Mouse (Mus musculus) kidney, embryonic 16.5 days (tissue): Measurements from ENCODE around the gene Gmppb. TPM values are rescaled to one million over a fixed set of nuclear protein-coding genes. Genes with fewer than 3 reads are reported as not detected.

Experiments
- ATAC-seq: fragments of 200-750 bp; cut with Nextera tagmentation; 2 replicates; pipeline ENCODE4 v1.8.0; 2017; ENCODE audit warnings: moderate TSS enrichment; ENCODE audit not compliant: low FRiP score, low TSS enrichment
- H3K27ac ChIP-seq: fragments of 300-500 bp; sonication (generic); 2 replicates; pipeline ENCODE4 v1.5.1; 2014; ENCODE audit warnings: low read length
- H3K27me3 ChIP-seq: fragments of 300-500 bp; sonication (generic); 2 replicates; pipeline ENCODE4 v1.6.1; 2014; ENCODE audit warnings: low read length, control low read depth, mixed read lengths; ENCODE audit not compliant: insufficient read depth
- H3K36me3 ChIP-seq: fragments of 300-500 bp; sonication (generic); 2 replicates; pipeline ENCODE4 v1.6.1; 2014; ENCODE audit warnings: low read length, control low read depth, mixed read lengths; ENCODE audit not compliant: insufficient read depth
- H3K4me1 ChIP-seq: fragments of 300-500 bp; sonication (generic); 2 replicates; pipeline ENCODE4 v1.6.1; 2014; ENCODE audit warnings: low read length, control low read depth, mixed read lengths; ENCODE audit not compliant: insufficient read depth
- H3K4me2 ChIP-seq: fragments of 300-500 bp; sonication (generic); replicated peaks from 2 replicates; pipeline ENCODE4 v1.6.1; 2014; ENCODE audit warnings: low read depth, low read length
- H3K4me3 ChIP-seq: fragments of 300-500 bp; sonication (generic); 2 replicates; pipeline ENCODE4 v1.5.1; 2014; ENCODE audit warnings: mild to moderate bottlenecking, low read length
- H3K9ac ChIP-seq: fragments of 300-500 bp; sonication (generic); replicated peaks from 2 replicates; pipeline ENCODE4 v1.6.1; 2014; ENCODE audit warnings: low read length
- H3K9me3 ChIP-seq: fragments of 300-500 bp; sonication (generic); 2 replicates; pipeline ENCODE4 v1.6.1; 2016; ENCODE audit warnings: low read length, control low read depth
- WGBS: fragments of 180-500 bp; shearing (Covaris S2); extraction: QIAGEN DNeasy Blood & Tissue Kit; methylation state at CpG from one replicate; pipeline ENCODE4 v1.1.7; 2014; 5-methylcytosine and 5-hydroxymethylcytosine counted together
- polyA plus RNA-seq: library from polyadenylated mRNA; unstranded; fragments of >200 nt; fragmentation: Nextera tagmentation; extraction: Ambion mirVana; gene quantifications from 2 replicates; pipeline ENCODE4 v1.2.1, GENCODE M21; 2015

Gmppb gene
- polyA plus RNA-seq, 1 experiment from 2014 or later, result 32.4 TPM

- H3K4me3 ChIP-seq, result no peak overlapping the region
- no peaks in the 10 kb centered on the region for H3K4me1 ChIP-seq
- no peak overlapping the region for H3K27ac ChIP-seq
- no peak overlapping the region for H3K4me2 ChIP-seq
- WGBS, result 95% methylated on average over 3 of the region's 3 CpGs
- H3K36me3 ChIP-seq, result peaks cover 39% of the 10 kb centered on the region
- H3K27me3 ChIP-seq, result no peaks in the 10 kb centered on the region
- no peak for ATAC-seq
- H3K9me3 ChIP-seq, result no peaks in the 10 kb centered on the region
- H3K9ac ChIP-seq, result no peak overlapping the region
These were observed 25.8 kb upstream of the Gmppb start for GRCm38 (mm10) chr9:108023216-108023615.

GRCm38 (mm10) chr9:108026584-108026983 lies 22.5 kb upstream of the Gmppb start:
- H3K9me3 ChIP-seq, result no peaks in the 10 kb centered on the region
- H3K4me2 ChIP-seq, result no peak overlapping the region
- no peak overlapping the region for H3K4me3 ChIP-seq
- no peak overlapping the region for H3K27ac ChIP-seq
- H3K9ac ChIP-seq, result no peak overlapping the region
- no peaks in the 10 kb centered on the region for H3K4me1 ChIP-seq
- peaks cover 45% of the 10 kb centered on the region for H3K36me3 ChIP-seq
- H3K27me3 ChIP-seq, result no peaks in the 10 kb centered on the region
- 89% methylated on average over 3 of the region's 3 CpGs for WGBS
- ATAC-seq, result no peak

GRCm38 (mm10) chr9:108027867-108028266 lies 21.2 kb upstream of the Gmppb start:
- no peak overlapping the region for H3K4me3 ChIP-seq
- WGBS, result 94% methylated on average over 3 of the region's 3 CpGs
- H3K27me3 ChIP-seq, result no peaks in the 10 kb centered on the region
- no peak overlapping the region for H3K27ac ChIP-seq
- no peak overlapping the region for H3K9ac ChIP-seq
- H3K4me1 ChIP-seq, result no peaks in the 10 kb centered on the region
- H3K4me2 ChIP-seq, result no peak overlapping the region
- ATAC-seq, result no peak
- peaks cover 55% of the 10 kb centered on the region for H3K36me3 ChIP-seq
- H3K9me3 ChIP-seq, result no peaks in the 10 kb centered on the region

GRCm38 (mm10) chr9:108032126-108032525 lies 16.9 kb upstream of the Gmppb start:
- ATAC-seq, result no peak
- Histone ChIP-seq H3K9ac (no peak overlapping the region), H3K4me1 (no peaks in the 10 kb centered on the region), H3K4me3 (no peak overlapping the region), H3K4me2 (no peak overlapping the region), H3K27ac (no peak overlapping the region), H3K27me3 (no peaks in the 10 kb centered on the region), H3K9me3 (no peaks in the 10 kb centered on the region), H3K36me3 (peaks cover 32% of the 10 kb centered on the region)
- 93% methylated on average over 5 of the region's 5 CpGs for WGBS

- Histone ChIP-seq H3K9me3 (no peaks in the 10 kb centered on the region), H3K4me2 (no peak overlapping the region), H3K4me3 (no peak overlapping the region), H3K36me3 (peaks cover 30% of the 10 kb centered on the region), H3K9ac (no peak overlapping the region), H3K27me3 (no peaks in the 10 kb centered on the region), H3K27ac (no peak overlapping the region), H3K4me1 (no peaks in the 10 kb centered on the region)
- no peak for ATAC-seq
- WGBS, result 93% methylated on average over 2 of the region's 2 CpGs
These were observed 13.5 kb upstream of the Gmppb start for GRCm38 (mm10) chr9:108035331-108036156.

GRCm38 (mm10) chr9:108044751-108045492 lies 4.1 kb upstream of the Gmppb start:
- 96% methylated on average over 8 of the region's 8 CpGs for WGBS
- no peak overlapping the region for H3K4me2 ChIP-seq
- no peak overlapping the region for H3K4me3 ChIP-seq
- no peaks in the 10 kb centered on the region for H3K9me3 ChIP-seq
- H3K9ac ChIP-seq, result no peak overlapping the region
- H3K4me1 ChIP-seq, result peaks cover 16% of the 10 kb centered on the region
- no peak overlapping the region for H3K27ac ChIP-seq
- no peak for ATAC-seq
- peaks cover 40% of the 10 kb centered on the region for H3K36me3 ChIP-seq
- H3K27me3 ChIP-seq, result no peaks in the 10 kb centered on the region

- no peak for ATAC-seq
- Histone ChIP-seq H3K4me2 (no peak overlapping the region), H3K9ac (no peak overlapping the region), H3K4me1 (peaks cover 23% of the 10 kb centered on the region), H3K9me3 (no peaks in the 10 kb centered on the region), H3K4me3 (no peak overlapping the region), H3K27me3 (no peaks in the 10 kb centered on the region), H3K36me3 (peaks cover 42% of the 10 kb centered on the region), H3K27ac (no peak overlapping the region)
- 95% methylated on average over 4 of the region's 4 CpGs for WGBS
These were observed 2.5 kb upstream of the Gmppb start for GRCm38 (mm10) chr9:108046582-108046981.

- 41% methylated on average over 17 of the region's 17 CpGs for WGBS
- Histone ChIP-seq H3K4me3 (peak overlapping the region; percentile 89), H3K27ac (peak overlapping the region; percentile 66), H3K36me3 (peaks cover 41% of the 10 kb centered on the region), H3K27me3 (no peaks in the 10 kb centered on the region), H3K9me3 (no peaks in the 10 kb centered on the region), H3K4me2 (peak overlapping the region; percentile 90), H3K9ac (peak overlapping the region; percentile 62), H3K4me1 (peaks cover 23% of the 10 kb centered on the region)
- ATAC-seq, result no peak
These were observed 1.2 kb upstream of the Gmppb start for GRCm38 (mm10) chr9:108047601-108048565.

- no peaks in the 10 kb centered on the region for H3K27me3 ChIP-seq
- peak overlapping the region; percentile 66 for H3K27ac ChIP-seq
- peaks cover 27% of the 10 kb centered on the region for H3K4me1 ChIP-seq
- H3K4me2 ChIP-seq, result peak overlapping the region; percentile 90
- peak; percentile 47 for ATAC-seq
- peak overlapping the region; percentile 89 for H3K4me3 ChIP-seq
- no peaks in the 10 kb centered on the region for H3K9me3 ChIP-seq
- peaks cover 38% of the 10 kb centered on the region for H3K36me3 ChIP-seq
- H3K9ac ChIP-seq, result peak overlapping the region; percentile 62
- WGBS, result under 1% methylated on average over 19 of the region's 19 CpGs
These were observed 481 bp upstream of the Gmppb start for GRCm38 (mm10) chr9:108048566-108048955.
